Mouse (Mus musculus): ENCODE measurements around the gene Ndufs3. TPM values are rescaled to one million over a fixed set of nuclear protein-coding genes. Genes with fewer than 3 reads are reported as not detected.

Gene Ndufs3
- 146 and 159 TPM in 2 replicates for polyA plus RNA-seq (2015; fragmentation: Nextera tagmentation; extraction: Ambion mirVana)

GRCm38 (mm10) chr2:90904076-90904855, at the start of gene Ndufs3, which contains the start of gene Kbtbd4:
Ndufs3 (minus strand) TSS chr2:90904827.
Kbtbd4 (plus strand) TSS chr2:90904740.
- peak within 1 kb of the TSS; percentile 74 for H3K4me2 ChIP-seq (replicated peaks; ENCODE audit: low read depth, low read length)

DNA sequence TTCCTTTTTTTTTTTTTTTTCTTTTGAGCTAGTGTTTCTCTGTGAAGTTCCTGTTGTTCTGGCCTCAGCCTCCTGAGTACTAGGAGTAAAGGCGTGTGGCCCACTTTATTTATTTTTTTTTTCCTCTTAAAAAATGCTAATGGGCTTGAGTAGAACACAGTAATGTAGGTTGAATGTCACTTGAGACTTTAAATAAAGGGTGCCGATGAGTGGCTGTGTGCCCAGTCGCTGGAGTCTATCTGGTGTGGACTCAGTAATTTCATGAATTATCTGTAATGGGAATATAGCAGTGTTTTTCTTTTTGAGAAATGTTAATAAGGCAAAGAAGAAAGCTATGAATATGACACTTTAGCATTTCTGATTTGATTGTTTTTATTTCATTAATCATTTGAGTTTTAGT, 48.8 kb upstream of the Ndufs3 start:
- Histone ChIP-seq H3K4me2 (replicated peaks; ENCODE audit: low read depth, low read length) (no peak overlapping the region), H3K27ac (ENCODE audit: low read length) (no peak overlapping the region), H3K9ac (replicated peaks; ENCODE audit: low read depth) (no peak overlapping the region), H3K36me3 (ENCODE audit: insufficient read depth, low read length) (no peaks in the 10 kb centered on the region), H3K9me3 (ENCODE audit: low read length) (no peaks in the 10 kb centered on the region), H3K4me3 (ENCODE audit: low read depth, low read length) (no peak overlapping the region), H3K27me3 (replicated peaks; ENCODE audit: insufficient read depth, low read length) (no peaks in the 10 kb centered on the region), H3K4me1 (ENCODE audit: insufficient read depth, low read depth, low read length) (no peaks in the 10 kb centered on the region)
- WGBS: 30% methylated on average over 3 of the region's 3 CpGs
- ATAC-seq: no peak
- DNase-seq (ENCODE audit: low spot score): peak; percentile 17
- TF ChIP-seq EP300 (IDR thresholded peaks at IDR 0.05) (no peak), CTCF (IDR thresholded peaks at IDR 0.05) (no peak)

More at GRCm38 (mm10) chr2:90904076-90904855, at the start of gene Ndufs3, which contains the start of gene Kbtbd4:
- Histone ChIP-seq H3K9me3 (ENCODE audit: low read length) (no peaks in the 10 kb centered on the region), H3K36me3 (ENCODE audit: insufficient read depth, low read length) (peaks cover 5% of the 10 kb centered on the region), H3K9ac (replicated peaks; ENCODE audit: low read depth) (peak within 1 kb of the TSS; percentile 99), H3K27me3 (replicated peaks; ENCODE audit: insufficient read depth, low read length) (no peaks in the 10 kb centered on the region), H3K4me1 (ENCODE audit: insufficient read depth, low read depth, low read length) (peaks cover 11% of the 10 kb centered on the region; the same call in 1 of the 2 replicates), H3K27ac (ENCODE audit: low read length) (peak within 1 kb of the TSS; percentile 91), H3K4me3 (ENCODE audit: low read depth, low read length) (peak within 1 kb of the TSS; percentile 93)
- peak; percentile 96 for ATAC-seq
- 2% methylated on average over 43 of the region's 43 CpGs for whole genome bisulfite sequencing
- DNase-seq (ENCODE audit: low spot score): peak; percentile 94
- no peak for TF ChIP-seq EP300 (IDR thresholded peaks at IDR 0.05)
- no peak for TF ChIP-seq CTCF (IDR thresholded peaks at IDR 0.05)

DNA sequence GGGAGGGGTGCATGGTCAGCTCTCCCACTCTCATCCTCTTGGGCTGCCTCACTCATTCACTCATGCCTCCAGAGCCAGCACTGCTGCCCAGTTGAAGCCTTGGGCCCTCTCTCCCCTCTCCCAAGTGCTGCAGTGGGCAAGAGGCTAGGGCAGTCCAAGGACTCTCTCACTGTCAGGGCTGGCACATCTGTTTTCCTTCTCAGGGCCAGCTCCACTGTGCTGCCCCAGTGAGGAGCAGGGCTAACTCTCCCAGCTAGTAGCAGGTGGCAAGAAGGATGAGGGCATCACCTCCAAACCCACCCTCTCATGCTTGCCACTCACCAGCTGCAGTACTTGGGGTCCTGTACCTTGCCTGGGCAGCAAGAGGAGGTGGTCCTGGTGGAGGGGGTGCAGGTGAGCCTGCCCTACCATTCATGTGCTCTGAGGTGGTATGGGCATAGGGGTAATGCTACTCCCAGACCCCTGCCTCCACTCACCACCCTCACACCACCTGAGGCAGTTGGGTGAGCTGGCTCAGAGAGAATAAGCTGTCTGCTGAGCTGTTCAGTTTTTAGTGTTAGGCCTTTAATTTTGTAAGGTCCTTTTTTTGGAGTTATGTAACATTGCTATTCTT, 46.1 kb upstream of the Ndufs3 start:
- ATAC-seq (no peak), DNase-seq (ENCODE audit: low spot score) (no peak)
- Histone ChIP-seq H3K4me1 (ENCODE audit: insufficient read depth, low read depth, low read length) (no peaks in the 10 kb centered on the region), H3K4me3 (ENCODE audit: low read depth, low read length) (no peak overlapping the region), H3K36me3 (ENCODE audit: insufficient read depth, low read length) (no peaks in the 10 kb centered on the region), H3K9ac (replicated peaks; ENCODE audit: low read depth) (no peak overlapping the region), H3K27me3 (replicated peaks; ENCODE audit: insufficient read depth, low read length) (no peaks in the 10 kb centered on the region), H3K9me3 (ENCODE audit: low read length) (no peaks in the 10 kb centered on the region), H3K4me2 (replicated peaks; ENCODE audit: low read depth, low read length) (no peak overlapping the region), H3K27ac (ENCODE audit: low read length) (no peak overlapping the region)
- no peak for TF ChIP-seq CTCF (IDR thresholded peaks at IDR 0.05)
- no peak for TF ChIP-seq EP300 (IDR thresholded peaks at IDR 0.05)

DNA sequence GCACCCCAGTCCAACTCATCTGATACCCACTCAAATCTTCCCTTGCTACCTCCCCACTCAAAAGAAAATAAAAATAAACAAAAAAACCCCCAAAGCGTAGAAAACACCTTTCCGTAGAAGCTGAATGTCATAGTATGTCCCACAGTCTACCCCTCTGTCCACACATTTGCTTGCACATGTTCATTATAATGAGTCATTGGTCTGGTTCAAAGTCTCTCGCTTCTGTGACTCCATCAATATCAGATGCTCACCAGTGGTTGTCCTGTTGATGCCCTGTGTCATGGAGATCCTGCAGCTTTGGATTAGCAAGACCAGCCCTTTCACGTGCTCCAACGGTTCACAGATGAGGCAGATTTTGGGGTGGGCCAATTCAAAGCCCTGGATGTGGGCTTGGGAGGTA, 45.5 kb upstream of the Ndufs3 start:
- no peak for DNase-seq (ENCODE audit: low spot score)
- ATAC-seq: no peak
- H3K9me3 ChIP-seq (ENCODE audit: low read length): no peaks in the 10 kb centered on the region
- TF ChIP-seq EP300 (IDR thresholded peaks at IDR 0.05) (no peak), CTCF (IDR thresholded peaks at IDR 0.05) (no peak)
- H3K4me3 ChIP-seq (ENCODE audit: low read depth, low read length): no peak overlapping the region
- no peak overlapping the region for H3K4me2 ChIP-seq (replicated peaks; ENCODE audit: low read depth, low read length)
- H3K9ac ChIP-seq (replicated peaks; ENCODE audit: low read depth): no peak overlapping the region
- no peaks in the 10 kb centered on the region for H3K27me3 ChIP-seq (replicated peaks; ENCODE audit: insufficient read depth, low read length)
- H3K36me3 ChIP-seq (ENCODE audit: insufficient read depth, low read length): no peaks in the 10 kb centered on the region
- H3K4me1 ChIP-seq (ENCODE audit: insufficient read depth, low read depth, low read length): no peaks in the 10 kb centered on the region
- H3K27ac ChIP-seq (ENCODE audit: low read length): no peak overlapping the region
- WGBS: 88% methylated on average over 5 of the region's 5 CpGs

- H3K4me1 ChIP-seq (ENCODE audit: insufficient read depth, low read depth, low read length): no peaks in the 10 kb centered on the region
- no peaks in the 10 kb centered on the region for H3K27me3 ChIP-seq (replicated peaks; ENCODE audit: insufficient read depth, low read length)
- no peak for TF ChIP-seq CTCF (IDR thresholded peaks at IDR 0.05)
- TF ChIP-seq EP300 (IDR thresholded peaks at IDR 0.05): no peak
- no peak overlapping the region for H3K27ac ChIP-seq (ENCODE audit: low read length)
- peak overlapping the region; percentile 79; the same call in 1 of the 2 replicates for H3K4me2 ChIP-seq (replicated peaks; ENCODE audit: low read depth, low read length)
- no peaks in the 10 kb centered on the region for H3K36me3 ChIP-seq (ENCODE audit: insufficient read depth, low read length)
- ATAC-seq (no peak), DNase-seq (ENCODE audit: low spot score) (no peak)
- WGBS: 33% methylated on average over 2 of the region's 2 CpGs
- peak overlapping the region; percentile 99 for H3K4me3 ChIP-seq (ENCODE audit: low read depth, low read length)
- H3K9me3 ChIP-seq (ENCODE audit: low read length): no peaks in the 10 kb centered on the region
- H3K9ac ChIP-seq (replicated peaks; ENCODE audit: low read depth): no peak overlapping the region
These were observed 37.1 kb upstream of the Ndufs3 start for GRCm38 (mm10) chr2:90941744-90942143.

All from lung, postnatal 0 days (tissue).